Mouse (Mus musculus) small intestine, adult 2 months (tissue): ENCODE measurements around the gene Cryaa. TPM values are rescaled to one million over a fixed set of nuclear protein-coding genes. Genes with fewer than 3 reads are reported as not detected.

Experiments
- H3K27ac ChIP-seq: fragments of 200-500 bp; 2 replicates; pipeline ENCODE4 v1.5.1; 2012; ENCODE audit warnings: low read depth, low read length, control low read depth, inconsistent platforms; ENCODE audit not compliant: insufficient read depth
- H3K27me3 ChIP-seq: fragments of 200-500 bp; 2 replicates; pipeline ENCODE4 v1.6.1; 2012; ENCODE audit warnings: mild to moderate bottlenecking, moderate library complexity, low read length, inconsistent platforms; ENCODE audit not compliant: control insufficient read depth, insufficient read depth
- H3K36me3 ChIP-seq: fragments of 200-500 bp; 2 replicates; pipeline ENCODE4 v1.6.1; 2012; ENCODE audit warnings: mild to moderate bottlenecking, low read length, control low read depth, inconsistent platforms; ENCODE audit not compliant: control insufficient read depth, insufficient read depth
- H3K4me1 ChIP-seq: fragments of 200-500 bp; 2 replicates; pipeline ENCODE4 v1.6.1; 2012; ENCODE audit warnings: low read length, inconsistent platforms, mixed read lengths; ENCODE audit not compliant: control insufficient read depth, insufficient read depth, insufficient read length
- H3K4me3 ChIP-seq: fragments of 200-500 bp; 2 replicates; pipeline ENCODE4 v1.5.1; 2012; ENCODE audit warnings: low read depth, mild to moderate bottlenecking, control low read depth, inconsistent platforms, low read length, moderate library complexity
- CTCF ChIP-seq: fragments of 200-500 bp; IDR thresholded peaks from 2 replicates; pipeline ENCODE4 v1.5.1; 2012; ENCODE audit warnings: low read depth, mild to moderate bottlenecking, control low read depth, inconsistent platforms, low read length, moderate library complexity, mixed read lengths; ENCODE audit not compliant: insufficient replicate concordance, insufficient read length; ENCODE audit errors: extremely low read depth
- POLR2A ChIP-seq: fragments of 200-500 bp; IDR thresholded peaks from 2 replicates; pipeline ENCODE4 v1.6.1; 2012; ENCODE audit warnings: low read depth, mild to moderate bottlenecking, control low read depth, inconsistent platforms, low read length, moderate library complexity
- WGBS: fragments of 180-500 bp; shearing (Covaris S2); methylation state at CpG from one replicate; pipeline ENCODE4 v1.1.7; 2018; 5-methylcytosine and 5-hydroxymethylcytosine counted together
- polyA plus RNA-seq: library from polyadenylated mRNA; depleted of rRNA; stranded (reverse); fragments of >200 nt; gene quantifications from 2 replicates; pipeline ENCODE4 v1.2.3, GENCODE M21; 2012; rRNA removed

Gene Cryaa
- polyA plus RNA-seq, 1 experiment, result not detected

DNA sequence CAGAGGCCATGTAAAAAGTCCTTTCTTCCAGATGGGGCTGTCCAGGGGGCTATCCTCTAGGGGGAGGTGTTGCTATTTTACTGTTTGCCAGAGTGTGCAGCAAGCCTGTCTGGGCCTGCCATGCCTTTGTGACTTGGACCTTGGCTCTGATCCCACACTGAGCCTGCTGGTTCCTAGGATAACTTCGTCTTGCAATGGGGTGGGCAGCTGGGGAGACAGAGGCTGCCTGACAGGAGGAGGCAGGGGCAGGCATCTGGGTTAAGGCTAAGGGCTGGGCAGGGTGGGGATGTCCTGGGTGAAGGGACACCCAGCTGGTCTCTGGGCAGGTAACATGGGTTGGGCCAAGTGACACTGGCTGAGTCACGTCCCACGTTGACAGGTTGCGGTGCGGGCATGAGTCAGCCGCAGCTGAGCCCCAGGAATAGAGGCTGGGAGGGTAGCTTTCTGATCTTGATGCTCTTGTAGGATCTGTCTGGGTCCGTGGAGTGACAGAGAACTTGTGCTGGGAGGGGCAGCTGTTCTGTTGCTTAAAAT, 51.4 kb downstream of the Cryaa start:
- Histone ChIP-seq H3K27me3 (no peaks in the 10 kb centered on the region), H3K27ac (no peak overlapping the region), H3K4me1 (peaks cover 4% of the 10 kb centered on the region), H3K4me3 (no peak overlapping the region), H3K36me3 (no peaks in the 10 kb centered on the region)
- TF ChIP-seq CTCF, result peak; percentile 19; the same call in 1 of the 2 replicates
- no peak for TF ChIP-seq POLR2A
- 33% methylated on average over 7 of the region's 7 CpGs for WGBS

DNA sequence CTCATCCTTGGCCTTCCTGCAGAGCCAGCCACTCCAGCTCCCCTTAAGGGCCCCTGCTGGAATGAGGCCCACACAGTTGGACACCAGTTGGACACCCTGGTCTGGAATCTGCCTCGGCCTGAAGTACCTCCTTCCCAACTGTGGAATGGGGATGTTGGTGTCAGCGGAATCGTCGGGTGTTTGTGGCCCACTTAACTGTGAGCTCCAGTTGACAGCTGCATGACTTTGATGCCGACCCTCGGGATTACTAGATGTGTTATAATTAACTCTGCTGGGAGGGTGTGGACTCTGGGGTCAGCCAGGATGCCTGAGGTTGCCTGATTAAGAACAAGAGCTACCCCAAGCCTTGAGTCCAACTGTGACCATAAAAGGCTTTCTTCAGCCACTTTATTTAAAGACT, 53.4 kb downstream of the Cryaa start:
- H3K27ac ChIP-seq, result no peak overlapping the region
- WGBS, result 51% methylated on average over 6 of the region's 6 CpGs
- no peaks in the 10 kb centered on the region for H3K27me3 ChIP-seq
- no peaks in the 10 kb centered on the region for H3K36me3 ChIP-seq
- peaks cover 4% of the 10 kb centered on the region for H3K4me1 ChIP-seq
- H3K4me3 ChIP-seq, result no peak overlapping the region
- TF ChIP-seq POLR2A (no peak), CTCF (no peak)

Other genes starting within 250 kb of the Cryaa start
- gene Wdr4, start 157.8 kb upstream of the Cryaa start, polyA plus RNA-seq, result 13.5 and 25.4 TPM in 2 replicates
- 156 and 168 TPM in 2 replicates for gene Ndufv3, start 157.7 kb upstream of the Cryaa start, polyA plus RNA-seq
- gene Pknox1, start 113.1 kb upstream of the Cryaa start, polyA plus RNA-seq, result 8.1 and 15.2 TPM in 2 replicates
- gene Cbs, start 40.6 kb upstream of the Cryaa start, polyA plus RNA-seq, result 1.2 and 29.0 TPM in 2 replicates
- 10.1 and 19.1 TPM in 2 replicates for gene U2af1, start 18.9 kb upstream of the Cryaa start, polyA plus RNA-seq
- gene Sik1, start 178.0 kb downstream of the Cryaa start, polyA plus RNA-seq, result 8.0 and 16.9 TPM in 2 replicates